Mouse (Mus musculus): Measurements from ENCODE around the gene Ncf4.

Ncf4 gene

DNA sequence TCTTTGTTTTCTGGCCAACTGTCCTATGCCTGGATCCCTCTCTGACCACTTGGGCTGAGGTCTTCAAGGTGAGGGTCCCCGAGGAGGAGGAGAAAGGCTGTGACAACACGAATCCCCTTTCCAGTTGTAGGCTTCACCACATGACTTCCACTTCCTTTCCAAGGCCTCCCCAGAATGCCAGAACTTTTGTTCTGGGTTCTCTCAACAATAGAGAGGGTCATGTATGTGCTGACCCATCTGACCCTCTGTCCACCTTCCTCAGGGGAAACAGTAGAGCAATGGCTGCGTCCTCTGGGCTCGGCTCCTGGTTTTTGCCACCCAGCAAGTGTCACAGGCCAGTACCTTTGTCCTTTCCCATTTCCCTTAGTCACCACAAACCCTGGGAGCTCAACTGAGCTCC lies 66.4 kb downstream of the Ncf4 start:
- no peak for DNase-seq (ENCODE audit: low spot score in 2 of 2)

All from natural killer cell, adult 2 months (primary cell).